Mouse (Mus musculus): ENCODE data around the gene Slc25a42. TPM values are rescaled to one million over a fixed set of nuclear protein-coding genes. Genes with fewer than 3 reads are reported as not detected.

The Slc25a42 gene
- polyA plus RNA-seq, 1 experiment from 2014 or later, result 6.6 TPM

GRCm38 (mm10) chr8:70137890-70138289 lies 74.2 kb downstream of the Slc25a42 start:
- H3K27me3 ChIP-seq (replicated peaks), result no peaks in the 10 kb centered on the region
- H3K36me3 ChIP-seq, result peaks cover 62% of the 10 kb centered on the region
- peaks cover 48% of the 10 kb centered on the region for H3K4me1 ChIP-seq
- peak overlapping the region; percentile 78 for H3K9ac ChIP-seq
- peak overlapping the region; percentile 85 for H3K27ac ChIP-seq
- H3K4me2 ChIP-seq, result peak overlapping the region; percentile 81
- no peak for ATAC-seq
- H3K4me3 ChIP-seq, result peak overlapping the region; percentile 84
- H3K9me3 ChIP-seq (replicated peaks), result no peaks in the 10 kb centered on the region
- 58% methylated on average over 4 of the region's 4 CpGs for WGBS (ENCODE audit: insufficient replicate concordance)

- no peak overlapping the region for H3K4me3 ChIP-seq
- no peak overlapping the region for H3K27ac ChIP-seq
- no peaks in the 10 kb centered on the region for H3K9me3 ChIP-seq (replicated peaks)
- H3K4me2 ChIP-seq, result no peak overlapping the region
- no peak for ATAC-seq
- 70% methylated on average over 4 of the region's 4 CpGs for WGBS (ENCODE audit: insufficient replicate concordance)
- H3K36me3 ChIP-seq, result peaks cover 57% of the 10 kb centered on the region
- no peak overlapping the region for H3K9ac ChIP-seq
- H3K27me3 ChIP-seq (replicated peaks), result no peaks in the 10 kb centered on the region
- peaks cover 61% of the 10 kb centered on the region for H3K4me1 ChIP-seq
These were observed 75.5 kb downstream of the Slc25a42 start for GRCm38 (mm10) chr8:70136591-70136990.

- 76% methylated on average over 9 of the region's 9 CpGs for WGBS (ENCODE audit: insufficient replicate concordance)
- no peaks in the 10 kb centered on the region for H3K9me3 ChIP-seq (replicated peaks)
- H3K4me3 ChIP-seq, result no peak overlapping the region
- peaks cover 57% of the 10 kb centered on the region for H3K36me3 ChIP-seq
- ATAC-seq, result no peak
- H3K4me1 ChIP-seq, result peaks cover 55% of the 10 kb centered on the region
- H3K27me3 ChIP-seq (replicated peaks), result no peaks in the 10 kb centered on the region
- no peak overlapping the region; the same call in 1 of the 2 replicates for H3K27ac ChIP-seq
- H3K9ac ChIP-seq, result no peak overlapping the region
- H3K4me2 ChIP-seq, result no peak overlapping the region
These were observed 77.2 kb downstream of the Slc25a42 start for GRCm38 (mm10) chr8:70134931-70135330.

Other genes with a start within 250 kb of the Slc25a42 start
- 60.2 and 62.6 TPM in 2 replicates for gene Gatad2a, start 215.9 kb downstream of the Slc25a42 start, polyA plus RNA-seq (2016; fragmentation: Nextera tagmentation; extraction: Ambion mirVana)
- gene Mau2, start 169.6 kb downstream of the Slc25a42 start, polyA plus RNA-seq (2016; fragmentation: Nextera tagmentation; extraction: Ambion mirVana), result 35.4 and 36.2 TPM in 2 replicates
- 25.1 and 26.2 TPM in 2 replicates for gene Sugp1, start 169.5 kb downstream of the Slc25a42 start, polyA plus RNA-seq (2016; fragmentation: Nextera tagmentation; extraction: Ambion mirVana)
- 0.68 and 0.74 TPM in 2 replicates for gene Tm6sf2, start 139.4 kb downstream of the Slc25a42 start, polyA plus RNA-seq (2016; fragmentation: Nextera tagmentation; extraction: Ambion mirVana)
- 0.12 and 0.26 TPM in 2 replicates for gene Hapln4, start 128.8 kb downstream of the Slc25a42 start, polyA plus RNA-seq (2016; fragmentation: Nextera tagmentation; extraction: Ambion mirVana)
- not detected in 2 replicates for gene Ncan, start 91.4 kb downstream of the Slc25a42 start, polyA plus RNA-seq (2016; fragmentation: Nextera tagmentation; extraction: Ambion mirVana)
- gene Nr2c2ap, start 81.0 kb downstream of the Slc25a42 start, polyA plus RNA-seq (2016; fragmentation: Nextera tagmentation; extraction: Ambion mirVana), result 30.9 and 33.0 TPM in 2 replicates
- 9.6 and 9.8 TPM in 2 replicates for gene Rfxank, start 73.2 kb downstream of the Slc25a42 start, polyA plus RNA-seq (2016; fragmentation: Nextera tagmentation; extraction: Ambion mirVana)
- gene Borcs8, start 72.8 kb downstream of the Slc25a42 start, polyA plus RNA-seq (2016; fragmentation: Nextera tagmentation; extraction: Ambion mirVana), result 25.1 and 28.8 TPM in 2 replicates
- gene Mef2b, start 72.6 kb downstream of the Slc25a42 start, polyA plus RNA-seq (2016; fragmentation: Nextera tagmentation; extraction: Ambion mirVana), result 0.23 and 0.36 TPM in 2 replicates
- gene Tmem161a, start 39.9 kb downstream of the Slc25a42 start, polyA plus RNA-seq (2016; fragmentation: Nextera tagmentation; extraction: Ambion mirVana), result 37.7 and 39.4 TPM in 2 replicates
- 24.4 and 24.7 TPM in 2 replicates for gene Sugp2, start 21.9 kb upstream of the Slc25a42 start, polyA plus RNA-seq (2016; fragmentation: Nextera tagmentation; extraction: Ambion mirVana)
- gene Armc6, start 22.2 kb upstream of the Slc25a42 start, polyA plus RNA-seq (2016; fragmentation: Nextera tagmentation; extraction: Ambion mirVana), result 23.9 and 24.8 TPM in 2 replicates
- gene Homer3, start 70.5 kb upstream of the Slc25a42 start, polyA plus RNA-seq (2016; fragmentation: Nextera tagmentation; extraction: Ambion mirVana), result 19.6 and 21.4 TPM in 2 replicates
- 37.0 and 40.0 TPM in 2 replicates for gene Ddx49, start 90.2 kb upstream of the Slc25a42 start, polyA plus RNA-seq (2016; fragmentation: Nextera tagmentation; extraction: Ambion mirVana)
- gene Cope, start 90.2 kb upstream of the Slc25a42 start, polyA plus RNA-seq (2016; fragmentation: Nextera tagmentation; extraction: Ambion mirVana), result 205 and 212 TPM in 2 replicates
- 0.45 and 0.63 TPM in 2 replicates for gene Cers1, start 103.5 kb upstream of the Slc25a42 start, polyA plus RNA-seq (2016; fragmentation: Nextera tagmentation; extraction: Ambion mirVana)
- gene Gdf1, start 117.5 kb upstream of the Slc25a42 start, polyA plus RNA-seq (2016; fragmentation: Nextera tagmentation; extraction: Ambion mirVana), result 1.0 and 1.5 TPM in 2 replicates
- 30.4 and 30.5 TPM in 2 replicates for gene Upf1, start 141.0 kb upstream of the Slc25a42 start, polyA plus RNA-seq (2016; fragmentation: Nextera tagmentation; extraction: Ambion mirVana)
- 0.27 and 0.63 TPM in 2 replicates for gene Comp, start 161.3 kb upstream of the Slc25a42 start, polyA plus RNA-seq (2016; fragmentation: Nextera tagmentation; extraction: Ambion mirVana)
- 6.6 and 6.9 TPM in 2 replicates for gene Crtc1, start 227.3 kb upstream of the Slc25a42 start, polyA plus RNA-seq (2016; fragmentation: Nextera tagmentation; extraction: Ambion mirVana)